Mouse (Mus musculus): ENCODE results near the gene Exoc4. TPM values are rescaled to one million over a fixed set of nuclear protein-coding genes. Genes with fewer than 3 reads are reported as not detected.

The Exoc4 gene
- polyA plus RNA-seq, 1 experiment: 40.1 TPM

DNA sequence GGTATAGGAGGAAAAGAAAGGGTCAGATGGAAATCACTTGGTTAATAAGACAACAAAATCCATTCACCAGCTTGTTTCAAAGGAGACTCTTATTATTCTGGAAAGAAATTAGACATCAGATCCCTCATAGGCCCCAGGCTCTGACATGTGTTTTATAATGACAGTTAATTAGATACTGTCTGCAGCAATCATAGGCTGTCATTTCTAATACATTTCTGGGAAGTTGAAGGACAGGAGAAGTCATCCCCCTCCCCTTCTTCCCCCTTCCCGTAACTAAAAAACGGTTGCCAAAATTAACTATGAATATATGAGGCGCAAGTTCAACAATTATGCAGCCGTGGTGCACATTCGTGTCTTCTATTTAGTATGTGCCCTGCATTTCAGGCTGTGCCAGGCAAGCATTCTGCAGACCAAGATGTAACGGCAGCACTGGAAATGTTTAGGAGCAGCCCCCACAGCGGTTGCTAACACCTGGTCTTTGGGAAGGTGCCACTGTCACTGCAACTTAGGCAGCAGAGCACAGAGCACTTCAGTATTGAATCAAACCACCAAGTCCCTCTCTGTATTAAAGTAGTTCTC, 463.7 kb downstream of the Exoc4 start:
- Histone ChIP-seq H3K4me3 (no peak overlapping the region), H3K36me3 (ENCODE audit: control insufficient read depth, insufficient read depth) (no peaks in the 10 kb centered on the region), H3K4me2 (ENCODE audit: low read depth) (no peak overlapping the region), H3ac (ENCODE audit: control insufficient read depth, insufficient read length) (no peak overlapping the region), H3K79me2 (ENCODE audit: control insufficient read depth, insufficient read depth) (no peaks in the 10 kb centered on the region), H3K27me3 (ENCODE audit: control insufficient read depth, insufficient read depth, insufficient read length) (no peaks in the 10 kb centered on the region)
- TF ChIP-seq MYOD1 (IDR thresholded peaks at IDR 0.05; ENCODE audit: control insufficient read depth in 1 of 3, insufficient read length in 2 of 3, low read depth in 2 of 3) (no peak), TCF3 (IDR thresholded peaks at IDR 0.05; ENCODE audit: insufficient read length, low read depth) (no peak), CEBPB (IDR thresholded peaks at IDR 0.05; ENCODE audit: insufficient read depth, poor library complexity, severe bottlenecking) (no peak), MYOG (IDR thresholded peaks at IDR 0.05; ENCODE audit: control insufficient read depth in 1 of 3, insufficient read depth in 1 of 3, insufficient read length in 2 of 3, low read depth in 2 of 3) (no peak), TCF12 (IDR thresholded peaks at IDR 0.05; ENCODE audit: insufficient read depth, poor library complexity, severe bottlenecking) (no peak), USF1 (IDR thresholded peaks at IDR 0.05; ENCODE audit: low read depth) (no peak), POLR2A (IDR thresholded peaks at IDR 0.05; ENCODE audit: insufficient read length, low read depth) (no peak), SRF (IDR thresholded peaks at IDR 0.05; ENCODE audit: control insufficient read depth, insufficient read length, low read depth) (no peak), REST (IDR thresholded peaks at IDR 0.05; ENCODE audit: insufficient read depth, insufficient read length) (no peak), E2F4 (IDR thresholded peaks at IDR 0.05; ENCODE audit: insufficient read depth) (no peak), MAX (IDR thresholded peaks at IDR 0.05; ENCODE audit: low read depth) (no peak), POLR2AphosphoS2 (IDR thresholded peaks at IDR 0.05; ENCODE audit: insufficient read length, low read depth) (no peak)

DNA sequence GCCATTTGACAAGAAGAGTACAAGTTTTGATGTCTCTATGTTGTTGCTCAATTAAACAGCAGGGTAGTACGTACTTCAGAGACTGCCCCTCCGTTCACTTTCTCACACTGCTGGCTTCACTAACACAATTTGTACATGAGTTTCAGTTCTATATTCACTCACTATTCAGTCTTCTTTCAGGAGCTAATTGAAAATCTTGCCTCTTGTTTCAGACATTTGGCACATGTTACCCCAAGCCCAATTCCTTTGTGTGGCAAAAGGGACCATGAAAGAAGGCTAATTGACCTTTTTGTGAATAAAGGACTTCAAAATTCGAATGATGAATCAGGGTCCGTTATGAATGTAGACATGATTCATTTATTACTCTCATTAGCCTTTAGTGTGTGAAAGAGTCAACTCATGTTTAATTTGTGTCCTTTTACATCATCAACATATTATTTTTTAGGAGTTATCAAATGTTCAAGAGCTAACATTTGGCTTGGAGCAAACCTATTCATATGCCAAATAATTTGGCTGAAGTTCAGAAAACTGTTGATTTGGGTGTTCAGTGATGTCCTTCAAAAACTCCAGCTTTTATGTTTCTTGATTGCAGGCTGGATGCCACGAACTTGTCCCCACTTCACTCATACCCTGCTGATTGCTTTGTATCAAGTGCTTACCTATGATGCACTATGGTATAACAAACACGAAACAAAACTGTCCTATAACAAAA, 467.5 kb downstream of the Exoc4 start:
- TF ChIP-seq MYOD1 (IDR thresholded peaks at IDR 0.05; ENCODE audit: control insufficient read depth in 1 of 3, insufficient read length in 2 of 3, low read depth in 2 of 3) (no peak), E2F4 (IDR thresholded peaks at IDR 0.05; ENCODE audit: insufficient read depth) (no peak), POLR2A (IDR thresholded peaks at IDR 0.05; ENCODE audit: insufficient read length, low read depth) (no peak), MYOG (IDR thresholded peaks at IDR 0.05; ENCODE audit: control insufficient read depth in 1 of 3, insufficient read depth in 1 of 3, insufficient read length in 2 of 3, low read depth in 2 of 3) (no peak), TCF3 (IDR thresholded peaks at IDR 0.05; ENCODE audit: insufficient read length, low read depth) (no peak), SRF (IDR thresholded peaks at IDR 0.05; ENCODE audit: control insufficient read depth, insufficient read length, low read depth) (no peak), MAX (IDR thresholded peaks at IDR 0.05; ENCODE audit: low read depth) (no peak), USF1 (IDR thresholded peaks at IDR 0.05; ENCODE audit: low read depth) (no peak), CEBPB (IDR thresholded peaks at IDR 0.05; ENCODE audit: insufficient read depth, poor library complexity, severe bottlenecking) (no peak), POLR2AphosphoS2 (IDR thresholded peaks at IDR 0.05; ENCODE audit: insufficient read length, low read depth) (no peak), REST (IDR thresholded peaks at IDR 0.05; ENCODE audit: insufficient read depth, insufficient read length) (no peak), TCF12 (IDR thresholded peaks at IDR 0.05; ENCODE audit: insufficient read depth, poor library complexity, severe bottlenecking) (no peak)
- Histone ChIP-seq H3K36me3 (ENCODE audit: control insufficient read depth, insufficient read depth) (no peaks in the 10 kb centered on the region), H3K4me2 (ENCODE audit: low read depth) (no peak overlapping the region), H3ac (ENCODE audit: control insufficient read depth, insufficient read length) (no peak overlapping the region), H3K79me2 (ENCODE audit: control insufficient read depth, insufficient read depth) (no peaks in the 10 kb centered on the region), H3K27me3 (ENCODE audit: control insufficient read depth, insufficient read depth, insufficient read length) (no peaks in the 10 kb centered on the region), H3K4me3 (no peak overlapping the region)

DNA sequence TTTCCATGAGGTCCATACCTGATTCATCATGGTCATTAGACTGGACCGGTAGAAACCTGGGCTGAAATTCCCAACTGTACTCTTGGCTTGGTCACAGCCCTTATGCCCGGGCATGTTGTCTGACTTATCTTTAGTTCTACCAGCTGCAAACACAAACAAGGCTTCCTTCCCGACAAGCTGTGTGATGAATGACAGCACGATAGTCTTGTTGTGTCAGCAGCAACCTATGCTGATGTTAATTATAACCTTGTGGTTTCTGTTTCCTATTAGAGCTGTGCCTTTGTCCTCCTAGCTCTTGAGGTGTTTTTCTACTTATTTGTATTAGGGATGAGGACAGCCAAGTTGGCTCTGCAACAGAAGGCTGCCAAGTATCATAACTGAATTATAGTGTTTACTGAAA, 472.3 kb downstream of the Exoc4 start:
- Histone ChIP-seq H3ac (ENCODE audit: control insufficient read depth, insufficient read length) (no peak overlapping the region), H3K27me3 (ENCODE audit: control insufficient read depth, insufficient read depth, insufficient read length) (no peaks in the 10 kb centered on the region), H3K36me3 (ENCODE audit: control insufficient read depth, insufficient read depth) (no peaks in the 10 kb centered on the region), H3K79me2 (ENCODE audit: control insufficient read depth, insufficient read depth) (no peaks in the 10 kb centered on the region), H3K4me2 (ENCODE audit: low read depth) (peak overlapping the region; percentile 7), H3K4me3 (no peak overlapping the region)
- TF ChIP-seq CEBPB (IDR thresholded peaks at IDR 0.05; ENCODE audit: insufficient read depth, poor library complexity, severe bottlenecking): no peak
- TF ChIP-seq POLR2AphosphoS2 (IDR thresholded peaks at IDR 0.05; ENCODE audit: insufficient read length, low read depth): no peak
- no peak for TF ChIP-seq E2F4 (IDR thresholded peaks at IDR 0.05; ENCODE audit: insufficient read depth)
- peak in 1 of 3 experiments; percentile 6 for TF ChIP-seq MYOG (IDR thresholded peaks at IDR 0.05; ENCODE audit: control insufficient read depth in 1 of 3, insufficient read depth in 1 of 3, insufficient read length in 2 of 3, low read depth in 2 of 3)
- no peak for TF ChIP-seq SRF (IDR thresholded peaks at IDR 0.05; ENCODE audit: control insufficient read depth, insufficient read length, low read depth)
- no peak for TF ChIP-seq TCF3 (IDR thresholded peaks at IDR 0.05; ENCODE audit: insufficient read length, low read depth)
- peak in 1 of 3 experiments; percentile 33 for TF ChIP-seq MYOD1 (IDR thresholded peaks at IDR 0.05; ENCODE audit: control insufficient read depth in 1 of 3, insufficient read length in 2 of 3, low read depth in 2 of 3)
- no peak for TF ChIP-seq USF1 (IDR thresholded peaks at IDR 0.05; ENCODE audit: low read depth)
- no peak for TF ChIP-seq REST (IDR thresholded peaks at IDR 0.05; ENCODE audit: insufficient read depth, insufficient read length)
- no peak for TF ChIP-seq POLR2A (IDR thresholded peaks at IDR 0.05; ENCODE audit: insufficient read length, low read depth)
- TF ChIP-seq TCF12 (IDR thresholded peaks at IDR 0.05; ENCODE audit: insufficient read depth, poor library complexity, severe bottlenecking): no peak
- TF ChIP-seq MAX (IDR thresholded peaks at IDR 0.05; ENCODE audit: low read depth): no peak

DNA sequence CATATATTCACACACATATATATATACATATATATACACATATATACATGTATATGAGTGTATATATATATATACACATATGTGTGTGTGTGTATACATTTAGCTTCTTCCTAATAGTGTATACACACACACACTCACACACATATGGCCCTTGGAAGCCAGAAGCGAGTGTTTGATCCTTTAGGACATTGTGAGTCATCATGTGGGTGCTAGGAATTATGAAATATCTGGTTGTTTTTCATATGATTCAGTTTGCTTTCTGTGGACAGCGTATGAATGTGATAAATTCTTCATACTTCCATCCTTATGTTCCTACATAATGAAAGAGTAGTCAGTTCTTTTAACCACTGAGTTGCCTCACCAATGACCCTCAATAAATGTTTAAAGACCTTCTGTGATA, 473.9 kb downstream of the Exoc4 start:
- H3ac ChIP-seq (ENCODE audit: control insufficient read depth, insufficient read length): no peak overlapping the region
- no peak overlapping the region for H3K4me3 ChIP-seq
- no peaks in the 10 kb centered on the region for H3K79me2 ChIP-seq (ENCODE audit: control insufficient read depth, insufficient read depth)
- no peak overlapping the region for H3K4me2 ChIP-seq (ENCODE audit: low read depth)
- TF ChIP-seq TCF3 (IDR thresholded peaks at IDR 0.05; ENCODE audit: insufficient read length, low read depth): no peak
- 0 out of 2 replicates have a peak, but pooled peaks have one; percentile 35 for TF ChIP-seq CEBPB (IDR thresholded peaks at IDR 0.05; ENCODE audit: insufficient read depth, poor library complexity, severe bottlenecking)
- H3K36me3 ChIP-seq (ENCODE audit: control insufficient read depth, insufficient read depth): no peaks in the 10 kb centered on the region
- H3K27me3 ChIP-seq (ENCODE audit: control insufficient read depth, insufficient read depth, insufficient read length): no peaks in the 10 kb centered on the region
